Mouse (Mus musculus) ES-Bruce4 (cell line): Measurements from ENCODE around the gene Drd1.

Source experiments
- CTCF ChIP-seq: IDR thresholded peaks from one replicate; pipeline ENCODE4 v1.8.1; 2011; ENCODE audit warnings: low read depth, low read length
- EP300 ChIP-seq: IDR thresholded peaks from 2 replicates; pipeline ENCODE4 v1.6.1; 2011; ENCODE audit warnings: low read depth, low read length; ENCODE audit not compliant: insufficient read depth
- POLR2A ChIP-seq: IDR thresholded peaks from one replicate; pipeline ENCODE4 v1.8.1; 2011; ENCODE audit warnings: low read length; ENCODE audit not compliant: insufficient read depth

DNA sequence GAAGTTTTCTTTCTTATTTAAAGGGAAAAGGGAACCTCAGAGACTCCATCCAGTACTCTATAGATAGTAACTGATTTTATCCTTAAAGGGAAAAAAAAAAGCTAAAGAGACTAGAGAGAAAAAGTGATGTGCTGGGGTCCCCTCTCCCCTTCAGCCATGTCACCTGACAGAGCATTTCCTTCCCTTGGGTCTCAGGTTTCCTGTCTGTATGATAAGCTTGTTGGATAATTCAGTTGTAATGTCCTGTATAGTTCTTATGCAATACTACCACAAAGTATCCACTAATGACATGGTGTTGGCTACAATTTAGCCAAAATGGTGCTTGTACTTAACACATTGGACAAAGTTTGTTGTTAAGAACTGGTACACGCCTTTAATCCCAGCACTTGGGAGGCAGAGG, 25.3 kb upstream of the Drd1 start:
- TF ChIP-seq CTCF, result no peak
- no peak for TF ChIP-seq POLR2A
- TF ChIP-seq EP300, result no peak
